Mouse (Mus musculus) NIH3T3 (cell line): Measurements from ENCODE around the gene Gm5891.
"Not testable (repeated sequence)": the region's sequence is repeated elsewhere in the genome, so short reads cannot be mapped to it uniquely, and the experiment has no call there.

Experiments
- DNase-seq: peaks from one replicate; pipeline ENCODE4 v3.0.0-alpha.2; 2012; ENCODE audit warnings: low read depth

Gene Gm5891

DNA sequence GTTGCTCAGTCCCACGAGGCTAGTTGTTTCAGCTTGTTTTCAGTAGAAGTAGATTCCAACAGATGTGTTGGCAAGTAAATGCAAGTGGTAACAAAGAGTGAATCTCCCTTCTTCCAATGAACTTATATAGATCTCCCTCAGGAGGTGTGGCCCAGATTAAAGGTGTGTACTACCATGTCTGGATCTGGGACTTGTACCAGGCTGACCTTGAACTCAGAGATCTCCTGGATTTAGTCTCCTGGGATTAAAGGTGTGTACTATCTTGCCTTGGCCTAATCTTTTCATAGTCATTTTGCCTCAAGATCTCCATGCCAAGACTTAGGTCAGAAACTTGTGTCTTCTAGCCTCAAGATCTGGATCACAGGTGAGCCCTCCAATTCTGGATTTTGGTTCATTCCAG is at the start of gene Gm5891:
Gene Gm5891, minus strand, starts transcription at position 101 of the 400 bp plus-strand sequence.
- not testable (repeated sequence) for DNase-seq
